Mouse (Mus musculus): ENCODE measurements at regions not wholly inside any gene's neighbourhood (a gene's known extent, or its start where the extent isn't known, plus 50 kb on each side); places are given as distances from the start of the nearest gene placed in this dataset.

- H3K9ac ChIP-seq (ENCODE audit: insufficient read depth, low read depth): no peak overlapping the region
- no peaks in the 10 kb centered on the region for H3K4me1 ChIP-seq (ENCODE audit: control insufficient read depth in 1 of 2, insufficient read depth in 2 of 2)
- H3K36me3 ChIP-seq (replicated peaks in 1 of 2; ENCODE audit: control insufficient read depth in 1 of 2, insufficient read depth in 1 of 2, low read length in 1 of 2): no peaks in the 10 kb centered on the region
- in situ Hi-C loops (cut with MboI; ENCODE audit: low pct_ligation_motif_present, low pct_unique_long_range_greater_than_20kb, low sequenced_read_pairs): no loop called here
- DNase-seq (ENCODE audit: extremely low read depth): no peak
- H3K79me2 ChIP-seq (replicated peaks; ENCODE audit: control insufficient read depth, extremely low read depth, insufficient read depth, poor library complexity, severe bottlenecking): no peaks in the 10 kb centered on the region
- TF ChIP-seq USF1 (IDR thresholded peaks at IDR 0.05; ENCODE audit: low read depth, low read length) (no peak), RCOR1 (conservative IDR thresholded peaks at IDR 0.05; ENCODE audit: low read depth, low read length) (no peak), IRF4 (IDR thresholded peaks at IDR 0.05; ENCODE audit: low read depth, low read length) (no peak), SMC3 (IDR thresholded peaks at IDR 0.05; ENCODE audit: low read depth, low read length) (no peak), TCF12 (IDR thresholded peaks at IDR 0.05; ENCODE audit: low read depth, low read length) (no peak), MAZ (IDR thresholded peaks at IDR 0.05; ENCODE audit: low read depth, low read length) (no peak), UBTF (IDR thresholded peaks at IDR 0.05; ENCODE audit: low read depth, low read length) (no peak), BHLHE40 (IDR thresholded peaks at IDR 0.05; ENCODE audit: low read depth, low read length) (no peak)
- H3K9me3 ChIP-seq (replicated peaks; ENCODE audit: low read length): no peaks in the 10 kb centered on the region
- no peak overlapping the region for H3K4me3 ChIP-seq (replicated peaks in 1 of 3; ENCODE audit: low read depth in 2 of 3, low read length in 2 of 3, poor library complexity in 1 of 3)
- H3K27ac ChIP-seq (ENCODE audit: insufficient read depth, low read depth): no peak overlapping the region
- dilution Hi-C loops (cut with MboI; ENCODE audit: extremely low pct_ligation_motif_present, extremely low pct_unique_long_range_greater_than_20kb, low sequenced_read_pairs): no loop called here
- no peak overlapping the region for H3K4me2 ChIP-seq (ENCODE audit: insufficient read depth, low read depth, poor library complexity, severe bottlenecking)
- no peaks in the 10 kb centered on the region for H3K27me3 ChIP-seq (replicated peaks)
Observed at GRCm38 (mm10) chr17:15252187-15252586, 124.5 kb downstream of the Dll1 start.

GRCm38 (mm10) chr17:15251641-15252040 is 125.0 kb downstream of the Dll1 start:
- Histone ChIP-seq H3K4me3 (replicated peaks in 1 of 3; ENCODE audit: low read depth in 2 of 3, low read length in 2 of 3, poor library complexity in 1 of 3) (no peak overlapping the region), H3K27me3 (replicated peaks) (no peaks in the 10 kb centered on the region), H3K9ac (ENCODE audit: insufficient read depth, low read depth) (no peak overlapping the region), H3K4me1 (ENCODE audit: control insufficient read depth in 1 of 2, insufficient read depth in 2 of 2) (no peaks in the 10 kb centered on the region), H3K4me2 (ENCODE audit: insufficient read depth, low read depth, poor library complexity, severe bottlenecking) (no peak overlapping the region), H3K79me2 (replicated peaks; ENCODE audit: control insufficient read depth, extremely low read depth, insufficient read depth, poor library complexity, severe bottlenecking) (no peaks in the 10 kb centered on the region), H3K9me3 (replicated peaks; ENCODE audit: low read length) (no peaks in the 10 kb centered on the region), H3K27ac (ENCODE audit: insufficient read depth, low read depth) (no peak overlapping the region), H3K36me3 (replicated peaks in 1 of 2; ENCODE audit: control insufficient read depth in 1 of 2, insufficient read depth in 1 of 2, low read length in 1 of 2) (no peaks in the 10 kb centered on the region)
- TF ChIP-seq GABPA (IDR thresholded peaks at IDR 0.05; ENCODE audit: insufficient replicate concordance, low read depth, low read length) (no peak), MAX (IDR thresholded peaks at IDR 0.05; ENCODE audit: low read length) (no peak), SMC3 (IDR thresholded peaks at IDR 0.05; ENCODE audit: low read depth, low read length) (no peak), KAT2A (IDR thresholded peaks at IDR 0.05; ENCODE audit: insufficient replicate concordance, low read length) (no peak), CHD1 (IDR thresholded peaks at IDR 0.05; ENCODE audit: low read depth, low read length) (no peak), ZNF384 (IDR thresholded peaks at IDR 0.05; ENCODE audit: low read depth, low read length) (no peak), TCF12 (IDR thresholded peaks at IDR 0.05; ENCODE audit: low read depth, low read length) (no peak), TBP (conservative IDR thresholded peaks at IDR 0.05; ENCODE audit: low read depth, low read length) (no peak), E2F4 (IDR thresholded peaks at IDR 0.05; ENCODE audit: insufficient replicate concordance, low read depth, low read length) (no peak), RAD21 (IDR thresholded peaks at IDR 0.05; ENCODE audit: low read depth, low read length) (no peak), MAFK (IDR thresholded peaks at IDR 0.05; ENCODE audit: insufficient replicate concordance, low read length) (no peak), CTCF (conservative IDR thresholded peaks at IDR 0.05 in 1 of 2, IDR thresholded peaks at IDR 0.05 in 1 of 2; ENCODE audit: low read depth in 2 of 2, low read length in 2 of 2) (no peak), MEF2A (IDR thresholded peaks at IDR 0.05; ENCODE audit: borderline replicate concordance, low read depth, low read length) (no peak), MYC (IDR thresholded peaks at IDR 0.05; ENCODE audit: low read depth, low read length) (no peak), ETS1 (conservative IDR thresholded peaks at IDR 0.05; ENCODE audit: low read depth, low read length) (no peak)
- in situ Hi-C loops (cut with MboI; ENCODE audit: low pct_ligation_motif_present, low pct_unique_long_range_greater_than_20kb, low sequenced_read_pairs): no loop called here
- DNase-seq (ENCODE audit: extremely low read depth): no peak
- dilution Hi-C loops (cut with MboI; ENCODE audit: extremely low pct_ligation_motif_present, extremely low pct_unique_long_range_greater_than_20kb, low sequenced_read_pairs): no loop called here

Measured in CH12.LX (cell line).